Mouse (Mus musculus): ENCODE measurements around the gene Trmt2b. TPM values are rescaled to one million over a fixed set of nuclear protein-coding genes. Genes with fewer than 3 reads are reported as not detected.
"Not testable (repeated sequence)": the region's sequence is repeated elsewhere in the genome, so short reads cannot be mapped to it uniquely, and the experiment has no call there.

The Trmt2b gene
- total RNA-seq, 2 experiments from 2014 or later = 4.3 to 5.6 TPM

GRCm38 (mm10) chrX:134238266-134238665 lies 38.5 kb downstream of the Trmt2b start:
- DNase-seq (ENCODE audit: extremely low spot score in 1 of 2, low spot score in 2 of 2) = no peak
- intact Hi-C loops (cut with DNase I) = no loop called here

- DNase-seq (ENCODE audit: extremely low spot score in 1 of 2, low spot score in 2 of 2) = no peak
- intact Hi-C loops (cut with DNase I) = no loop called here
Observed at GRCm38 (mm10) chrX:134233048-134233447, 43.7 kb downstream of the Trmt2b start.

- intact Hi-C loops (cut with DNase I) = loop anchor here (10.0 kb wide), 1 partner anchor 57 kb away; the partner anchor contains the start of gene Xkrx
- no peak for DNase-seq (ENCODE audit: extremely low spot score in 1 of 2, low spot score in 2 of 2)
Observed at GRCm38 (mm10) chrX:134221856-134222255, 54.9 kb downstream of the Trmt2b start, which contains the start of gene Nox1. Nox1 (minus strand) TSS chrX:134221956.

GRCm38 (mm10) chrX:134220618-134221017 lies 56.2 kb downstream of the Trmt2b start:
- intact Hi-C loops (cut with DNase I) = loop anchor here (10.0 kb wide), 1 partner anchor 56 kb away; the partner anchor contains the start of gene Xkrx
- DNase-seq (ENCODE audit: extremely low spot score in 1 of 2, low spot score in 2 of 2) = no peak

GRCm38 (mm10) chrX:134218161-134218560 lies 58.6 kb downstream of the Trmt2b start:
- intact Hi-C loops (cut with DNase I) = no loop called here
- DNase-seq (ENCODE audit: extremely low spot score in 1 of 2, low spot score in 2 of 2) = no peak

- no peak for DNase-seq (ENCODE audit: extremely low spot score in 1 of 2, low spot score in 2 of 2)
- intact Hi-C loops (cut with DNase I) = no loop called here
Observed at GRCm38 (mm10) chrX:134211151-134211642, 65.6 kb downstream of the Trmt2b start.

- no peak for DNase-seq (ENCODE audit: extremely low spot score in 1 of 2, low spot score in 2 of 2)
- intact Hi-C loops (cut with DNase I) = no loop called here
Observed at GRCm38 (mm10) chrX:134208491-134208890, 68.3 kb downstream of the Trmt2b start.

- DNase-seq (ENCODE audit: extremely low spot score in 1 of 2, low spot score in 2 of 2); intact Hi-C loops (cut with DNase I): not testable (repeated sequence)
Observed at GRCm38 (mm10) chrX:134187201-134187600, 89.6 kb downstream of the Trmt2b start, which contains the start of gene Arl13a. Arl13a (plus strand) TSS chrX:134187501.

- no peak for DNase-seq (ENCODE audit: extremely low spot score in 1 of 2, low spot score in 2 of 2)
- intact Hi-C loops (cut with DNase I) = no loop called here
Observed at GRCm38 (mm10) chrX:134174699-134175098, 102.1 kb downstream of the Trmt2b start.

Other genes with a start within 250 kb of the Trmt2b start
- gene Cstf2, start 217.8 kb downstream of the Trmt2b start, total RNA-seq (2021) = 100 to 1,000 TPM; 131 TPM
- gene Xkrx, start 114.9 kb downstream of the Trmt2b start, total RNA-seq (2021) = 1 to 10 TPM in 1 of 2 experiments, under 1 TPM in 1; 0.95 to 1.5 TPM
- not detected for gene Arl13a, start 89.5 kb downstream of the Trmt2b start, total RNA-seq (2021)
- gene Nox1, start 55.0 kb downstream of the Trmt2b start, total RNA-seq (2021) = not detected
- 100 to 1,000 TPM in 1 of 2 experiments, 10 to 100 TPM in 1; 94.8 to 104 TPM for gene Tmem35a, start 18.2 kb upstream of the Trmt2b start, total RNA-seq (2021)
- gene Cenpi, start 31.1 kb upstream of the Trmt2b start, total RNA-seq (2021) = 1 to 10 TPM in 1 of 2 experiments, under 1 TPM in 1; 0.92 to 1.2 TPM
- 10 to 100 TPM; 53.9 to 55.4 TPM for gene Drp2, start 127.6 kb upstream of the Trmt2b start, total RNA-seq (2021)
- not detected for gene Taf7l, start 199.5 kb upstream of the Trmt2b start, total RNA-seq (2021)